Mouse (Mus musculus): ENCODE measurements around the gene Trmt61a. TPM values are rescaled to one million over a fixed set of nuclear protein-coding genes. Genes with fewer than 3 reads are reported as not detected.
A peak's percentile ranks its signal among the peaks of the same experiment; 100 is the strongest.
"Not testable (repeated sequence)": the region's sequence is repeated elsewhere in the genome, so short reads cannot be mapped to it uniquely, and the experiment has no call there.

Trmt61a gene
- 9.7 and 10.4 TPM in 2 replicates for polyA plus RNA-seq (2015; fragmentation: Nextera tagmentation; extraction: Ambion mirVana)

GRCm38 (mm10) chr12:111677882-111678669, at the start of gene Trmt61a:
Gene Trmt61a (plus strand): TSS chr12:111678105.
- Histone ChIP-seq H3K9ac (ENCODE audit: low read length) (peak within 1 kb of the TSS; percentile 88), H3K9me3 (replicated peaks; ENCODE audit: control insufficient read depth, low read length) (no peaks in the 10 kb centered on the region), H3K4me3 (replicated peaks; ENCODE audit: low read length) (peak within 1 kb of the TSS; percentile 68), H3K36me3 (ENCODE audit: control insufficient read depth, insufficient read depth, low read length) (no peaks in the 10 kb centered on the region), H3K4me1 (ENCODE audit: control insufficient read depth, insufficient read depth, low read length) (peaks cover 31% of the 10 kb centered on the region), H3K27me3 (ENCODE audit: control insufficient read depth, insufficient read depth, low read length) (peaks cover 1% of the 10 kb centered on the region; the same call in 1 of the 2 replicates), H3K27ac (ENCODE audit: low read length) (peak within 1 kb of the TSS; percentile 99), H3K4me2 (ENCODE audit: low read depth, low read length) (peak within 1 kb of the TSS; percentile 84)
- under 1% methylated on average over 51 of the region's 51 CpGs for WGBS
- peak; percentile 81 for ATAC-seq (ENCODE audit: insufficient read depth, low FRiP score)

- no peak overlapping the region for H3K4me3 ChIP-seq (replicated peaks; ENCODE audit: low read length)
- H3K27ac ChIP-seq (ENCODE audit: low read length), result no peak overlapping the region
- H3K4me2 ChIP-seq (ENCODE audit: low read depth, low read length), result no peak overlapping the region
- ATAC-seq (ENCODE audit: insufficient read depth, low FRiP score), result 0 out of 2 replicates have a peak, but pooled peaks have one; percentile 33
- H3K36me3 ChIP-seq (ENCODE audit: control insufficient read depth, insufficient read depth, low read length), result peaks cover 6% of the 10 kb centered on the region; the same call in 1 of the 2 replicates
- H3K9ac ChIP-seq (ENCODE audit: low read length), result no peak overlapping the region
- no peaks in the 10 kb centered on the region for H3K27me3 ChIP-seq (ENCODE audit: control insufficient read depth, insufficient read depth, low read length)
- no peaks in the 10 kb centered on the region for H3K9me3 ChIP-seq (replicated peaks; ENCODE audit: control insufficient read depth, low read length)
- WGBS, result 49% methylated on average over 6 of the region's 6 CpGs
- H3K4me1 ChIP-seq (ENCODE audit: control insufficient read depth, insufficient read depth, low read length), result no peaks in the 10 kb centered on the region
Observed at GRCm38 (mm10) chr12:111648061-111648645, 29.8 kb upstream of the Trmt61a start.

- Histone ChIP-seq H3K27ac (ENCODE audit: low read length) (no peak overlapping the region), H3K27me3 (ENCODE audit: control insufficient read depth, insufficient read depth, low read length) (no peaks in the 10 kb centered on the region), H3K4me3 (replicated peaks; ENCODE audit: low read length) (no peak overlapping the region), H3K4me2 (ENCODE audit: low read depth, low read length) (no peak overlapping the region), H3K4me1 (ENCODE audit: control insufficient read depth, insufficient read depth, low read length) (no peaks in the 10 kb centered on the region), H3K36me3 (ENCODE audit: control insufficient read depth, insufficient read depth, low read length) (peaks cover 9% of the 10 kb centered on the region), H3K9ac (ENCODE audit: low read length) (no peak overlapping the region), H3K9me3 (replicated peaks; ENCODE audit: control insufficient read depth, low read length) (no peaks in the 10 kb centered on the region)
- ATAC-seq (ENCODE audit: insufficient read depth, low FRiP score), result no peak
- 87% methylated on average over 3 of the region's 3 CpGs for WGBS
Observed at GRCm38 (mm10) chr12:111652953-111653352, 25.0 kb upstream of the Trmt61a start.

- Histone ChIP-seq H3K4me3 (replicated peaks; ENCODE audit: low read length) (no peak overlapping the region), H3K4me1 (ENCODE audit: control insufficient read depth, insufficient read depth, low read length) (no peaks in the 10 kb centered on the region), H3K27me3 (ENCODE audit: control insufficient read depth, insufficient read depth, low read length) (no peaks in the 10 kb centered on the region), H3K27ac (ENCODE audit: low read length) (no peak overlapping the region), H3K9me3 (replicated peaks; ENCODE audit: control insufficient read depth, low read length) (no peaks in the 10 kb centered on the region), H3K36me3 (ENCODE audit: control insufficient read depth, insufficient read depth, low read length) (peaks cover 6% of the 10 kb centered on the region), H3K4me2 (ENCODE audit: low read depth, low read length) (no peak overlapping the region), H3K9ac (ENCODE audit: low read length) (no peak overlapping the region)
- 34% methylated on average over 3 of the region's 3 CpGs for WGBS
- ATAC-seq (ENCODE audit: insufficient read depth, low FRiP score), result peak; percentile 37; the same call in 1 of the 2 replicates
Observed at GRCm38 (mm10) chr12:111653434-111653833, 24.5 kb upstream of the Trmt61a start.

GRCm38 (mm10) chr12:111655695-111656094, 22.2 kb upstream of the Trmt61a start:
- H3K27ac ChIP-seq (ENCODE audit: low read length), result no peak overlapping the region
- 92% methylated on average over 11 of the region's 11 CpGs for WGBS
- H3K4me3 ChIP-seq (replicated peaks; ENCODE audit: low read length), result no peak overlapping the region
- no peaks in the 10 kb centered on the region for H3K4me1 ChIP-seq (ENCODE audit: control insufficient read depth, insufficient read depth, low read length)
- no peak overlapping the region for H3K9ac ChIP-seq (ENCODE audit: low read length)
- H3K4me2 ChIP-seq (ENCODE audit: low read depth, low read length), result no peak overlapping the region
- H3K36me3 ChIP-seq (ENCODE audit: control insufficient read depth, insufficient read depth, low read length), result peaks cover 6% of the 10 kb centered on the region
- ATAC-seq (ENCODE audit: insufficient read depth, low FRiP score), result no peak
- no peaks in the 10 kb centered on the region for H3K27me3 ChIP-seq (ENCODE audit: control insufficient read depth, insufficient read depth, low read length)
- H3K9me3 ChIP-seq (replicated peaks; ENCODE audit: control insufficient read depth, low read length), result no peaks in the 10 kb centered on the region

- Histone ChIP-seq H3K9ac (ENCODE audit: low read length) (no peak overlapping the region), H3K4me1 (ENCODE audit: control insufficient read depth, insufficient read depth, low read length) (peaks cover 8% of the 10 kb centered on the region)
- WGBS, result 93% methylated on average over 4 of the region's 4 CpGs
Observed at GRCm38 (mm10) chr12:111659331-111659730, 18.6 kb upstream of the Trmt61a start.

GRCm38 (mm10) chr12:111660628-111661027, 17.3 kb upstream of the Trmt61a start:
- H3K27me3 ChIP-seq (ENCODE audit: control insufficient read depth, insufficient read depth, low read length), result no peaks in the 10 kb centered on the region
- peaks cover 3% of the 10 kb centered on the region; the same call in 1 of the 2 replicates for H3K36me3 ChIP-seq (ENCODE audit: control insufficient read depth, insufficient read depth, low read length)
- peaks cover 15% of the 10 kb centered on the region for H3K4me1 ChIP-seq (ENCODE audit: control insufficient read depth, insufficient read depth, low read length)
- H3K4me3 ChIP-seq (replicated peaks; ENCODE audit: low read length), result no peak overlapping the region
- 90% methylated on average over 1 of the region's 1 CpGs for WGBS
- H3K9me3 ChIP-seq (replicated peaks; ENCODE audit: control insufficient read depth, low read length), result no peaks in the 10 kb centered on the region
- ATAC-seq (ENCODE audit: insufficient read depth, low FRiP score), result no peak
- H3K27ac ChIP-seq (ENCODE audit: low read length), result no peak overlapping the region
- H3K9ac ChIP-seq (ENCODE audit: low read length), result no peak overlapping the region
- no peak overlapping the region for H3K4me2 ChIP-seq (ENCODE audit: low read depth, low read length)

More at GRCm38 (mm10) chr12:111659331-111659730, 18.6 kb upstream of the Trmt61a start:
- H3K9me3 ChIP-seq (replicated peaks; ENCODE audit: control insufficient read depth, low read length), result no peaks in the 10 kb centered on the region
- H3K4me2 ChIP-seq (ENCODE audit: low read depth, low read length), result no peak overlapping the region
- H3K27me3 ChIP-seq (ENCODE audit: control insufficient read depth, insufficient read depth, low read length), result no peaks in the 10 kb centered on the region
- ATAC-seq (ENCODE audit: insufficient read depth, low FRiP score), result no peak
- H3K4me3 ChIP-seq (replicated peaks; ENCODE audit: low read length), result no peak overlapping the region
- peaks cover 6% of the 10 kb centered on the region for H3K36me3 ChIP-seq (ENCODE audit: control insufficient read depth, insufficient read depth, low read length)
- H3K27ac ChIP-seq (ENCODE audit: low read length), result no peak overlapping the region

GRCm38 (mm10) chr12:111661554-111661953, 16.4 kb upstream of the Trmt61a start:
- not testable (repeated sequence) for ATAC-seq (ENCODE audit: insufficient read depth, low FRiP score)
- 95% methylated on average over 11 of the region's 11 CpGs for WGBS
- peaks cover 15% of the 10 kb centered on the region for H3K4me1 ChIP-seq (ENCODE audit: control insufficient read depth, insufficient read depth, low read length)

More at GRCm38 (mm10) chr12:111661554-111661953, 16.4 kb upstream of the Trmt61a start:
- not testable (repeated sequence) for H3K27me3 ChIP-seq (ENCODE audit: control insufficient read depth, insufficient read depth, low read length); H3K9ac ChIP-seq (ENCODE audit: low read length); H3K27ac ChIP-seq (ENCODE audit: low read length); H3K4me3 ChIP-seq (replicated peaks; ENCODE audit: low read length); H3K4me2 ChIP-seq (ENCODE audit: low read depth, low read length); H3K36me3 ChIP-seq (ENCODE audit: control insufficient read depth, insufficient read depth, low read length); H3K9me3 ChIP-seq (replicated peaks; ENCODE audit: control insufficient read depth, low read length)

Data from stomach, embryonic 16.5 days (tissue).